ENCODE assay signal across 8 mouse cellular contexts in the genomic region with DNA sequence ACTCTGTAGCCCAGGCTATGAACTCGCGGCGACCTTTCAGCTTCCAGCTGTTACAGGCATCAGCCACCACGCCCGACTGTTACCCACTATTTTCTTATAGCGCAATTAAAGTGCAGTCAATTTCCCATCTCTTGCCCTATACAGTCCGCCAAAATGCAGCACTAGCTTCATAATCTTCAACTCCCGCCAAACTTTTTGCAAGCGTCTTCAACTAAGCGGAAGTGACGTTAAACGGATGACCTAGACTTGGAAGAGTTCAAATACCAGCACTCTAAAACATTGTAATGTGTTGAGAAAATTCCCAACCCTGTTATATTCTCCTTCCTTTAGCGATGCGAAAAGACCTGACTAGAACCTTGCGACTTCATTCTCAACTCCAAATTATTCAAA. TPM values are rescaled to one million over a fixed set of nuclear protein-coding genes. Genes with fewer than 3 reads are reported as not detected.
DNase-seq lines count a peak whose midpoint lies in the region; ATAC-seq and TF ChIP-seq lines count a peak whose summit lies in the region.

No protein-coding gene starts in this region.

- H3K9me3 ChIP-seq in E14TG2a.4 (ENCODE audit: low read length): no peaks in the 10 kb centered on the region
- no peaks in the 10 kb centered on the region for H3K9me3 ChIP-seq in embryonic facial prominence, embryonic 14.5 days (ENCODE audit: control insufficient read depth, low read length)

- no peaks in the 10 kb centered on the region for H3K36me3 ChIP-seq in E14TG2a.4 (ENCODE audit: insufficient read depth, low read length)
- no peaks in the 10 kb centered on the region for H3K36me3 ChIP-seq in embryonic facial prominence, embryonic 14.5 days (ENCODE audit: control insufficient read depth, insufficient read depth, low read length)
- H3K36me3 ChIP-seq in spleen, adult 2 months (ENCODE audit: control insufficient read depth, insufficient read depth, low read length): no peaks in the 10 kb centered on the region

- TF ChIP-seq POLR2A in spleen, adult 2 months (IDR thresholded peaks at IDR 0.05; ENCODE audit: low read depth, low read length): no peak

- peak; percentile 24 for ATAC-seq in embryonic facial prominence, embryonic 14.5 days (ENCODE audit: low read depth)

- DNase-seq in adrenal gland, adult 8-10 months: peak; percentile 47
- no peak for DNase-seq in adrenal gland, postnatal 25 days
- peak; percentile 95 for DNase-seq in embryonic facial prominence, embryonic 14.5 days (ENCODE audit: low spot score)
- peak; percentile 50 to 75 for DNase-seq in heart, postnatal 36 days
- DNase-seq in left cerebral cortex, postnatal 4 days: peak; percentile 17
- DNase-seq in mesoderm, embryonic 11.5 days (ENCODE audit: low read depth, low spot score): peak; percentile 81
- DNase-seq in spleen, adult 2 months (ENCODE audit: low read depth in 1 of 2, low spot score in 2 of 2): peak in 1 of 2 experiments; percentile 26

- H3K4me1 ChIP-seq in E14TG2a.4 (replicated peaks; ENCODE audit: low read depth, low read length): peaks cover 75% of the 10 kb centered on the region
- H3K4me1 ChIP-seq in embryonic facial prominence, embryonic 14.5 days (ENCODE audit: control insufficient read depth, insufficient read depth, low read length): peaks cover 7% of the 10 kb centered on the region
- peaks cover 2% of the 10 kb centered on the region; the same call in 1 of the 2 replicates for H3K4me1 ChIP-seq in spleen, adult 2 months (ENCODE audit: control insufficient read depth, insufficient read depth, insufficient read length)

- H3K27me3 ChIP-seq in E14TG2a.4 (ENCODE audit: insufficient read depth, low read length): no peaks in the 10 kb centered on the region
- no peaks in the 10 kb centered on the region for H3K27me3 ChIP-seq in embryonic facial prominence, embryonic 14.5 days (replicated peaks; ENCODE audit: control insufficient read depth, insufficient read depth, low read length)
- no peaks in the 10 kb centered on the region for H3K27me3 ChIP-seq in spleen, adult 2 months (ENCODE audit: control insufficient read depth, insufficient read depth, low read length)

- H3K4me3 ChIP-seq in E14TG2a.4 (replicated peaks; ENCODE audit: low read length): peak overlapping the region; percentile 99
- peak overlapping the region; percentile 94 for H3K4me3 ChIP-seq in embryonic facial prominence, embryonic 14.5 days (ENCODE audit: low read depth, low read length)
- peak overlapping the region; percentile 69 for H3K4me3 ChIP-seq in spleen, adult 2 months (ENCODE audit: extremely low read depth, insufficient read depth, insufficient read length)

- H3K27ac ChIP-seq in embryonic facial prominence, embryonic 14.5 days (replicated peaks; ENCODE audit: low read depth, low read length): peak overlapping the region; percentile 89
- H3K27ac ChIP-seq in spleen, adult 2 months (ENCODE audit: insufficient read depth, low read length): peak overlapping the region; percentile 51; the same call in 1 of the 2 replicates

- WGBS in embryonic facial prominence, embryonic 14.5 days: under 1% methylated on average over 15 of the region's 15 CpGs
- under 1% methylated on average over 15 of the region's 15 CpGs for WGBS in spleen, adult 2 months

- no peak for TF ChIP-seq CTCF in E14TG2a.4 (conservative IDR thresholded peaks at IDR 0.05; ENCODE audit: low read length)
- TF ChIP-seq CTCF in spleen, adult 2 months (IDR thresholded peaks at IDR 0.05; ENCODE audit: extremely low read depth, insufficient read depth, insufficient read length, insufficient replicate concordance): no peak

- H3K9ac ChIP-seq in embryonic facial prominence, embryonic 14.5 days (ENCODE audit: low read depth, low read length): peak overlapping the region; percentile 66

- intact Hi-C loops in heart, postnatal 36 days (cut with DNase I): loop anchor here (5.0 kb wide), 1 partner anchor 140 kb away; a partner anchor contains a TSS
- intact Hi-C loops in left cerebral cortex, postnatal 4 days (cut with DNase I): no loop called here

- H3K4me2 ChIP-seq in embryonic facial prominence, embryonic 14.5 days (ENCODE audit: low read depth, low read length): peak overlapping the region; percentile 63

RNA-seq across cellular contexts. Expression of a gene that starts 0.6 kb away (rescaled TPM):
- total RNA-seq in adrenal gland, adult 8-10 months (2022): 1 to 10 TPM; 4.2 to 7.9 (median 5.8) TPM
- total RNA-seq in adrenal gland, postnatal 25 days (2021): 5.0 and 7.9 TPM in 2 replicates
- 6.1 and 8.8 TPM in 2 replicates for polyA plus RNA-seq in embryonic facial prominence, embryonic 14.5 days (2014; fragmentation: Nextera tagmentation; extraction: Ambion mirVana)
- 1 to 10 TPM; 4.7 to 5.1 TPM for total RNA-seq in heart, postnatal 36 days (2021)
- 10 to 100 TPM in 1 of 2 experiments, 1 to 10 TPM in 1; 8.4 to 11.0 TPM for total RNA-seq in left cerebral cortex, postnatal 4 days (2021)
- 0.97 and 1.1 TPM in 2 replicates for polyA plus RNA-seq in spleen, adult 2 months (2012; rRNA removed)

RNA-seq across cellular contexts. Expression of a gene that starts 0.9 kb away (rescaled TPM):
- 100 to 1,000 TPM in 1 of 4 experiments, 10 to 100 TPM in 3; 65.5 to 109 (median 82.9) TPM for total RNA-seq in adrenal gland, adult 8-10 months (2022)
- total RNA-seq in adrenal gland, postnatal 25 days (2021): 79.0 and 90.1 TPM in 2 replicates
- polyA plus RNA-seq in embryonic facial prominence, embryonic 14.5 days (2014; fragmentation: Nextera tagmentation; extraction: Ambion mirVana): 58.4 and 66.7 TPM in 2 replicates
- 10 to 100 TPM; 54.3 to 60.6 TPM for total RNA-seq in heart, postnatal 36 days (2021)
- 100 to 1,000 TPM; 209 to 228 TPM for total RNA-seq in left cerebral cortex, postnatal 4 days (2021)
- polyA plus RNA-seq in spleen, adult 2 months (2012; rRNA removed): 43.1 and 45.4 TPM in 2 replicates
